Mouse (Mus musculus): Measurements from ENCODE around the gene Slc25a33. TPM values are rescaled to one million over a fixed set of nuclear protein-coding genes. Genes with fewer than 3 reads are reported as not detected.
A peak's percentile ranks its signal among the peaks of the same experiment; 100 is the strongest.

The Slc25a33 gene
- polyA plus RNA-seq, 1 experiment from 2014 or later: 38.2 TPM

DNA sequence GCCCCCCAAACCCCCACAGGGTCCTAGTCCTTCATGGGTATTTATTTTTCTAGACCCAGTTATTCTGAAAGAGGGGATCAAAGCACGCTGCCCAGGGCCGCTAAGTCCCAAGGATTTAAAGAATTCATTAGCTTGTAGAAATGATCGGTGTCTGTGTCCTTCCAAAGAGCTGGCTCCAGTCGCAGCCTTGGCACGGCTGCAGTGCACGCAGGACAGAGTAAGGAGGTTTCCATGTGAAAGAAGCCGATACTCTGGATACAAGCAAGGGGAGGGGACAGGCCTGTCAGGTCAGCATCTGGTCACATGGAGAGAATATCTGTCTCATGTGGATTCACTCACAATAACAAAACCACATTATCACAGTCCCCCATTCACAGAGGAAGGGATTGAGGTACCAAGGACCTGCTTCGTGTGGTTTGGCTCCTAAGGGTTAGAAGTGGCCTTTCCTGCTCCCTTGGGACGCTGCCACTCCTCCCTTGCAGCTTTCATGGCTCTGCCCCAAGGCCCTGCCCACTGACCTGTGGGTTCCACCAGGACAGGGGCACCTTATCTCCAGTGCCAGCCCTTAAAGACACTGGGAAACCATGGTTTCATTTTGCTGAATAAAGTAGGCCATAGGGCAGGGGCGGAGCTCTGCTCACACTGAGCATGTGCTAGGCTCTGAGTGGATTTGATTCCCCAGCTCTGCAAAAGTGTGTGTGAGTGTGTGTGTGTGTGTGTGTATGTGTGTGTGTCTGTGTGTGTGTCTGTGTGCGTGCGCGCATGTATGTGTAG, 15.5 kb upstream of the Slc25a33 start:
- no peak overlapping the region for H3K9ac ChIP-seq

DNA sequence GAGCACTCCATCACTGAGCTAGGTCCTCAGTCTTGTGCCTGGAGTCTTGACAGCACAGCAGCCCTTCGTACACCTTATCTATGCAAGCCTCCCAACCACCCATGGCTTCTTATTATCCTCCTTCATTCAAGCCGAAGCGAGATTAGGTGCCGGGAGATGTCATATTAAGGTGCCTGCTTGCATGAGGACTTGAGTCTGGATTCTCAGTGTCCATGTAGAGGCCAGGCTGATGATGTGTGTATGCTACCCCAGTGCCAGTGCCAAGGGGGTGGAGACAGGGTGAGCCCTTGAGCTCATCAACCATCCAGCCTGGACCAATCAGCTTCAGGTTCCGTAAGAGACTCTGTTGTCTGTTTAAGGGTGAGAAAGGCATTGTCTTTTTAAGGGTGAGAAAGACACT, 10.8 kb upstream of the Slc25a33 start:
- Histone ChIP-seq H3K27ac (no peak overlapping the region), H3K9me3 (ENCODE audit: control insufficient read depth, low read length) (0 out of 2 replicates have a peak, but pooled peaks cover 3% of the 10 kb centered on the region), H3K27me3 (ENCODE audit: control insufficient read depth, insufficient read depth, low read length) (no peaks in the 10 kb centered on the region), H3K4me2 (replicated peaks) (no peak overlapping the region), H3K4me3 (replicated peaks; ENCODE audit: low read length) (no peak overlapping the region), H3K4me1 (replicated peaks; ENCODE audit: control insufficient read depth, insufficient read depth, low read length) (peaks cover 3% of the 10 kb centered on the region; the same call in 1 of the 2 replicates), H3K36me3 (replicated peaks; ENCODE audit: control insufficient read depth, insufficient read depth) (no peaks in the 10 kb centered on the region), H3K9ac (no peak overlapping the region)
- 87% methylated on average over 5 of the region's 5 CpGs for WGBS
- ATAC-seq (ENCODE audit: low FRiP score) (no peak), DNase-seq (ENCODE audit: low spot score) (no peak)

More for the DNA sequence above, 15.5 kb upstream of the Slc25a33 start:
- no peaks in the 10 kb centered on the region for H3K36me3 ChIP-seq (replicated peaks; ENCODE audit: control insufficient read depth, insufficient read depth)
- no peak for DNase-seq (ENCODE audit: low spot score)
- H3K4me2 ChIP-seq (replicated peaks): no peak overlapping the region
- H3K9me3 ChIP-seq (ENCODE audit: control insufficient read depth, low read length): 0 out of 2 replicates have a peak, but pooled peaks cover 3% of the 10 kb centered on the region
- peaks cover 4% of the 10 kb centered on the region; the same call in 1 of the 2 replicates for H3K4me1 ChIP-seq (replicated peaks; ENCODE audit: control insufficient read depth, insufficient read depth, low read length)
- WGBS: 73% methylated on average over 13 of the region's 13 CpGs
- peak overlapping the region; percentile 45; the same call in 1 of the 2 replicates for H3K27ac ChIP-seq
- no peak for ATAC-seq (ENCODE audit: low FRiP score)
- H3K27me3 ChIP-seq (ENCODE audit: control insufficient read depth, insufficient read depth, low read length): no peaks in the 10 kb centered on the region
- H3K4me3 ChIP-seq (replicated peaks; ENCODE audit: low read length): no peak overlapping the region

DNA sequence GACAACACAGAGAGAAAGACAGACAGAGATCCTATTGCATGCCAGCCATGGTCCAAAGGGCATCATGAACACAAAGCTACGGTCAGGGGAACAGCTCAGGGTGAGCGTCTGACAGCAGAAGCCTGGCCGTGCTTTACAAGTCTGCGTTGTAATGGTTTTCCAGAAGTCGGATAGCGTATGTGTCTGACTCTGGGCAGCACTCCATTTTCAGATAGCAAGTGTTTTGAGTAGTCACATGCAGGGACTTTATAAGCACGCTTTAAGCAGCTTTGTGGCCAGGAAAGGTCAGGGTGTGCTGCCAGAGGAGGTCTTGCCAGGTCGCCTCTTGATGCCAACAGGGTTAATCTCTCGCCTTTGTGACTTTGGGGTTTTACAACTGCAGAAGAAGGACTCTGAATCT, 10.3 kb upstream of the Slc25a33 start:
- H3K9me3 ChIP-seq (ENCODE audit: control insufficient read depth, low read length): 0 out of 2 replicates have a peak, but pooled peaks cover 3% of the 10 kb centered on the region
- DNase-seq (ENCODE audit: low spot score) (no peak), ATAC-seq (ENCODE audit: low FRiP score) (no peak)
- no peak overlapping the region for H3K4me3 ChIP-seq (replicated peaks; ENCODE audit: low read length)
- no peak overlapping the region for H3K9ac ChIP-seq
- no peak overlapping the region for H3K27ac ChIP-seq
- H3K4me2 ChIP-seq (replicated peaks): no peak overlapping the region
- H3K27me3 ChIP-seq (ENCODE audit: control insufficient read depth, insufficient read depth, low read length): no peaks in the 10 kb centered on the region
- 89% methylated on average over 9 of the region's 9 CpGs for WGBS
- H3K36me3 ChIP-seq (replicated peaks; ENCODE audit: control insufficient read depth, insufficient read depth): no peaks in the 10 kb centered on the region
- H3K4me1 ChIP-seq (replicated peaks; ENCODE audit: control insufficient read depth, insufficient read depth, low read length): no peaks in the 10 kb centered on the region

DNA sequence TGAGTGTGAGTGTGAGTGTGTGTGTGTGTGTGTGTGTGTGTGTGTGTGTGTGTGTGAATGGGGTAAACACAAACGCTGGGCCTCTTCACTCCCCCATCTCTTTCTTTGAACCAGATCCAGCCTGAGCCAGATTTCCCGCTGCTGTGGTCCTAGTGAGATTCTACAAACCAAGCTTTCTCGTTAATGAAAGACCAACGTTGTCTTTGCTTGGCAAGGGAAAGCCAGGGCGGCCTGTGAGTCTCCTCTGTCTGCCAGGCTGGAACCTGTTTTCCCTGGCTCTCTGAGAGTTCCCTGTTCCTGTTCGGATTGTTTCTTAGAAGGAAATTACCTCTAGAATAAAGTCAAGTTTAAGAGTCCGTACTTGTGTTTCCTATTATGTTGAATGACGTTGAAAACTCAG, 8.9 kb upstream of the Slc25a33 start:
- ATAC-seq (ENCODE audit: low FRiP score): no peak
- H3K36me3 ChIP-seq (replicated peaks; ENCODE audit: control insufficient read depth, insufficient read depth): no peaks in the 10 kb centered on the region
- no peak overlapping the region for H3K4me3 ChIP-seq (replicated peaks; ENCODE audit: low read length)
- DNase-seq (ENCODE audit: low spot score): no peak
- WGBS: 76% methylated on average over 8 of the region's 8 CpGs
- H3K4me2 ChIP-seq (replicated peaks): no peak overlapping the region
- no peak overlapping the region for H3K9ac ChIP-seq
- 0 out of 2 replicates have a peak, but pooled peaks cover 3% of the 10 kb centered on the region for H3K9me3 ChIP-seq (ENCODE audit: control insufficient read depth, low read length)
- H3K4me1 ChIP-seq (replicated peaks; ENCODE audit: control insufficient read depth, insufficient read depth, low read length): no peaks in the 10 kb centered on the region
- H3K27me3 ChIP-seq (ENCODE audit: control insufficient read depth, insufficient read depth, low read length): no peaks in the 10 kb centered on the region
- no peak overlapping the region for H3K27ac ChIP-seq

GRCm38 (mm10) chr4:149780565-149781356, 6.7 kb upstream of the Slc25a33 start:
- no peaks in the 10 kb centered on the region for H3K9me3 ChIP-seq (ENCODE audit: control insufficient read depth, low read length)
- no peaks in the 10 kb centered on the region for H3K27me3 ChIP-seq (ENCODE audit: control insufficient read depth, insufficient read depth, low read length)
- H3K9ac ChIP-seq: no peak overlapping the region
- ATAC-seq (ENCODE audit: low FRiP score) (no peak), DNase-seq (ENCODE audit: low spot score) (no peak)
- H3K4me3 ChIP-seq (replicated peaks; ENCODE audit: low read length): no peak overlapping the region
- no peaks in the 10 kb centered on the region for H3K36me3 ChIP-seq (replicated peaks; ENCODE audit: control insufficient read depth, insufficient read depth)
- no peak overlapping the region for H3K4me2 ChIP-seq (replicated peaks)
- 74% methylated on average over 13 of the region's 13 CpGs for WGBS
- no peaks in the 10 kb centered on the region for H3K4me1 ChIP-seq (replicated peaks; ENCODE audit: control insufficient read depth, insufficient read depth, low read length)
- no peak overlapping the region for H3K27ac ChIP-seq

- DNase-seq (ENCODE audit: low spot score) (no peak), ATAC-seq (ENCODE audit: low FRiP score) (no peak)
- H3K9me3 ChIP-seq (ENCODE audit: control insufficient read depth, low read length): no peaks in the 10 kb centered on the region
- no peak overlapping the region for H3K9ac ChIP-seq
- H3K27ac ChIP-seq: no peak overlapping the region
- no peaks in the 10 kb centered on the region for H3K36me3 ChIP-seq (replicated peaks; ENCODE audit: control insufficient read depth, insufficient read depth)
- no peaks in the 10 kb centered on the region for H3K4me1 ChIP-seq (replicated peaks; ENCODE audit: control insufficient read depth, insufficient read depth, low read length)
- WGBS: 85% methylated on average over 9 of the region's 9 CpGs
- no peaks in the 10 kb centered on the region for H3K27me3 ChIP-seq (ENCODE audit: control insufficient read depth, insufficient read depth, low read length)
- H3K4me3 ChIP-seq (replicated peaks; ENCODE audit: low read length): no peak overlapping the region
- no peak overlapping the region for H3K4me2 ChIP-seq (replicated peaks)
Measured at GRCm38 (mm10) chr4:149779966-149780365, 5.9 kb upstream of the Slc25a33 start.

- Histone ChIP-seq H3K9me3 (ENCODE audit: control insufficient read depth, low read length) (no peaks in the 10 kb centered on the region), H3K4me3 (replicated peaks; ENCODE audit: low read length) (no peak overlapping the region), H3K36me3 (replicated peaks; ENCODE audit: control insufficient read depth, insufficient read depth) (no peaks in the 10 kb centered on the region), H3K9ac (no peak overlapping the region), H3K27ac (no peak overlapping the region), H3K4me1 (replicated peaks; ENCODE audit: control insufficient read depth, insufficient read depth, low read length) (peaks cover 13% of the 10 kb centered on the region; the same call in 1 of the 2 replicates), H3K27me3 (ENCODE audit: control insufficient read depth, insufficient read depth, low read length) (no peaks in the 10 kb centered on the region), H3K4me2 (replicated peaks) (no peak overlapping the region)
- 81% methylated on average over 9 of the region's 9 CpGs for WGBS
- no peak for DNase-seq (ENCODE audit: low spot score)
- no peak for ATAC-seq (ENCODE audit: low FRiP score)
Measured at GRCm38 (mm10) chr4:149777126-149777525, 3.0 kb upstream of the Slc25a33 start.

DNA sequence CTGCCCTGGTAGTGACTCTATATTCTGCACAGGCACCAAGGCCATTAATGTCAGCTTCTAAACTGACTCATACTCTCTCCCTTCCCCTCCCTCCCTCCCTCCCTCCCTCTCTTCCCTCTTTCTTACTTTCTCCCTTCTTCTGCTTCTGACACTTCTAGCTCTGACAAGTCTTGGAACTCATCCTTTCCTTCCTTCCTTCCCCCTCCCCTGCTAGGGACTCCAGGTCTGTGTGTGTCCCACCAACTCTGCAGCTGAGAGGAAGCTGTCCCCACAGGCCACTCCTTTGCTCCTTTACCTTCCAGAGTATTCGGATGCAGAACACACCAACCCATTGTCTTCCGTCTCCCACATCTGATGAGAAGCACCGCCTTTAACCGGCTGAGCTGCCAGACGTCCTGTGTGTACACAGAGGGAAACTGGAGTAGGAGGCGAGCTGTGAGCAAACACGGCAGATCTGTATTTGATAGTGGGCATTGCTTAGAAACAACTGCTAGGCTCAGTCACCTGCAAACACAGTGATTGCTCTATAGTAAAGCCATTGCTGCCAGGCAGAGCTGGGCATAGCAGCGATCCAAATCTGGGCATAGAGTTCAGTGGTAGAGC, 1.8 kb upstream of the Slc25a33 start:
- no peak overlapping the region for H3K27ac ChIP-seq
- DNase-seq (ENCODE audit: low spot score) (no peak), ATAC-seq (ENCODE audit: low FRiP score) (no peak)
- no peak overlapping the region for H3K4me2 ChIP-seq (replicated peaks)
- no peaks in the 10 kb centered on the region for H3K9me3 ChIP-seq (ENCODE audit: control insufficient read depth, low read length)
- H3K4me1 ChIP-seq (replicated peaks; ENCODE audit: control insufficient read depth, insufficient read depth, low read length): peaks cover 17% of the 10 kb centered on the region; the same call in 1 of the 2 replicates
- no peak overlapping the region for H3K4me3 ChIP-seq (replicated peaks; ENCODE audit: low read length)
- no peaks in the 10 kb centered on the region for H3K27me3 ChIP-seq (ENCODE audit: control insufficient read depth, insufficient read depth, low read length)
- WGBS: 39% methylated on average over 8 of the region's 8 CpGs
- no peaks in the 10 kb centered on the region for H3K36me3 ChIP-seq (replicated peaks; ENCODE audit: control insufficient read depth, insufficient read depth)
- no peak overlapping the region for H3K9ac ChIP-seq

- 58% methylated on average over 7 of the region's 7 CpGs for WGBS
- Histone ChIP-seq H3K4me1 (replicated peaks; ENCODE audit: control insufficient read depth, insufficient read depth, low read length) (peaks cover 17% of the 10 kb centered on the region; the same call in 1 of the 2 replicates), H3K4me3 (replicated peaks; ENCODE audit: low read length) (no peak overlapping the region), H3K9ac (no peak overlapping the region), H3K4me2 (replicated peaks) (no peak overlapping the region), H3K9me3 (ENCODE audit: control insufficient read depth, low read length) (no peaks in the 10 kb centered on the region), H3K36me3 (replicated peaks; ENCODE audit: control insufficient read depth, insufficient read depth) (no peaks in the 10 kb centered on the region), H3K27ac (no peak overlapping the region), H3K27me3 (ENCODE audit: control insufficient read depth, insufficient read depth, low read length) (no peaks in the 10 kb centered on the region)
- DNase-seq (ENCODE audit: low spot score): no peak
- no peak for ATAC-seq (ENCODE audit: low FRiP score)
Measured at GRCm38 (mm10) chr4:149775330-149775729, 1.3 kb upstream of the Slc25a33 start.

Measured in hindbrain, embryonic 14.5 days (tissue).